Mouse (Mus musculus): ENCODE data around the gene Rxra. TPM values are rescaled to one million over a fixed set of nuclear protein-coding genes. Genes with fewer than 3 reads are reported as not detected.
A peak's percentile ranks its signal among the peaks of the same experiment; 100 is the strongest.

Rxra gene
- polyA plus RNA-seq, 1 experiment, result 107 TPM

- no peak overlapping the region for H3K4me3 ChIP-seq (ENCODE audit: insufficient read depth, low read depth, low read length)
- no peak for TF ChIP-seq POLR2A (IDR thresholded peaks at IDR 0.05; ENCODE audit: low read depth, low read length)
- no peak for TF ChIP-seq CTCF (conservative IDR thresholded peaks at IDR 0.05; ENCODE audit: insufficient read depth, insufficient read length, low read depth, low read length)
- no peaks in the 10 kb centered on the region for H3K4me1 ChIP-seq (ENCODE audit: control insufficient read depth, insufficient read depth, low read length)
- no peaks in the 10 kb centered on the region for H3K36me3 ChIP-seq (ENCODE audit: control insufficient read depth, insufficient read depth, low read length)
- no peaks in the 10 kb centered on the region for H3K27me3 ChIP-seq (replicated peaks; ENCODE audit: control insufficient read depth, insufficient read depth, low read length)
- WGBS, result 73% methylated on average over 9 of the region's 9 CpGs
- H3K27ac ChIP-seq (ENCODE audit: insufficient read depth, low read depth, low read length), result no peak overlapping the region
- no peak for DNase-seq
Observed at GRCm38 (mm10) chr2:27779291-27779866, 103.1 kb downstream of the Rxra start.

- 92% methylated on average over 7 of the region's 7 CpGs for WGBS
- TF ChIP-seq POLR2A (IDR thresholded peaks at IDR 0.05; ENCODE audit: low read depth, low read length) (no peak), CTCF (conservative IDR thresholded peaks at IDR 0.05; ENCODE audit: insufficient read depth, insufficient read length, low read depth, low read length) (no peak)
- H3K27me3 ChIP-seq (replicated peaks; ENCODE audit: control insufficient read depth, insufficient read depth, low read length), result no peaks in the 10 kb centered on the region
- no peak overlapping the region for H3K4me3 ChIP-seq (ENCODE audit: insufficient read depth, low read depth, low read length)
- no peaks in the 10 kb centered on the region for H3K36me3 ChIP-seq (ENCODE audit: control insufficient read depth, insufficient read depth, low read length)
- no peak overlapping the region for H3K27ac ChIP-seq (ENCODE audit: insufficient read depth, low read depth, low read length)
- no peak for DNase-seq
- no peaks in the 10 kb centered on the region for H3K4me1 ChIP-seq (ENCODE audit: control insufficient read depth, insufficient read depth, low read length)
Observed at GRCm38 (mm10) chr2:27780162-27780561, 103.9 kb downstream of the Rxra start.

DNA sequence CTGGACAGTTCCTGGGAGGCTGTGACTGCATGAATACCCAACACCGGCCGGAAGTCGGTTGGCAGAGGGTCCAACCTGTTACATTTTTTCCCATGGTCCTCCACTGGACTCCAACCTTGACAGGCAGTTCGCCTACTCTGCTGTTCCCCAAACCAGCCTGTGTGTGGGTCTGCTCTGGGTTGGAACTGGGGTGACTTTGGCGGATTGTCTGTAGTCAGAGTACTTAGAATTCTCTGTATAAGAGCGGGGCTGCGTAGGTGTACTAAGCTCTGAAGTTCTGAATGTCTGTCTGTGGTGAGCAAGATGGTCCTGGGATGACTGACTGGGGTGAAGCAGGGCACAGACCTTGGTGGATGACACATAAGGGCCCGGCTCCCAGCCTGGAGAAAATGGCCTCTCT is 109.1 kb downstream of the Rxra start:
- H3K36me3 ChIP-seq (ENCODE audit: control insufficient read depth, insufficient read depth, low read length), result no peaks in the 10 kb centered on the region
- H3K27ac ChIP-seq (ENCODE audit: insufficient read depth, low read depth, low read length), result no peak overlapping the region
- no peaks in the 10 kb centered on the region for H3K27me3 ChIP-seq (replicated peaks; ENCODE audit: control insufficient read depth, insufficient read depth, low read length)
- no peak for TF ChIP-seq CTCF (conservative IDR thresholded peaks at IDR 0.05; ENCODE audit: insufficient read depth, insufficient read length, low read depth, low read length)
- no peak for TF ChIP-seq POLR2A (IDR thresholded peaks at IDR 0.05; ENCODE audit: low read depth, low read length)
- no peak overlapping the region for H3K4me3 ChIP-seq (ENCODE audit: insufficient read depth, low read depth, low read length)
- 90% methylated on average over 8 of the region's 8 CpGs for WGBS
- no peak for DNase-seq
- no peaks in the 10 kb centered on the region for H3K4me1 ChIP-seq (ENCODE audit: control insufficient read depth, insufficient read depth, low read length)

DNA sequence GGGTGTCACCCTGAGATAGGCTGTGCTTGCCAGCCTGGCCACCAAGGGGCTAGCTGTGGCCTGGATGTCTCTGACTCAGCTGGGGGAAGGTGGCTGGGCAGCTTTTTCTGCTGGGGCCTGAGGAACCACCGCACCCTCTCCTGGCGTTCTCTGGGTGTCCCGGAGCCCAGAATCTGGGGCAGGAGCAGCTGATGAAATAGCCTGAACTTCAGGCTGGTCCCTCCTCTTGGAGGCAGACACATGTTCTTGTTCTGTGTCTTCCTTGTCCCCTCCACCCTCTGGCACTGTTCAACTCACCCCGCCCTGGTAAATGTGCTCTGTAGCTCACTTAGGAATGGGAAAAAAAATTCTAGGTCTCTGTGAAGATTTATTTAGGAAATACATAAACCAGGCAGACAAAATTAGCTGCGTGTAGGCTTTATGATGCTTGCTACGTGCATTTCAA is 109.8 kb downstream of the Rxra start:
- Histone ChIP-seq H3K4me3 (ENCODE audit: insufficient read depth, low read depth, low read length) (no peak overlapping the region), H3K27me3 (replicated peaks; ENCODE audit: control insufficient read depth, insufficient read depth, low read length) (no peaks in the 10 kb centered on the region), H3K36me3 (ENCODE audit: control insufficient read depth, insufficient read depth, low read length) (no peaks in the 10 kb centered on the region), H3K27ac (ENCODE audit: insufficient read depth, low read depth, low read length) (no peak overlapping the region), H3K4me1 (ENCODE audit: control insufficient read depth, insufficient read depth, low read length) (no peaks in the 10 kb centered on the region)
- TF ChIP-seq CTCF (conservative IDR thresholded peaks at IDR 0.05; ENCODE audit: insufficient read depth, insufficient read length, low read depth, low read length), result no peak
- TF ChIP-seq POLR2A (IDR thresholded peaks at IDR 0.05; ENCODE audit: low read depth, low read length), result no peak
- DNase-seq, result no peak
- 83% methylated on average over 6 of the region's 6 CpGs for WGBS

GRCm38 (mm10) chr2:27791571-27791970 is 115.3 kb downstream of the Rxra start:
- no peak for DNase-seq
- Histone ChIP-seq H3K27me3 (replicated peaks; ENCODE audit: control insufficient read depth, insufficient read depth, low read length) (no peaks in the 10 kb centered on the region), H3K27ac (ENCODE audit: insufficient read depth, low read depth, low read length) (no peak overlapping the region), H3K4me3 (ENCODE audit: insufficient read depth, low read depth, low read length) (no peak overlapping the region), H3K4me1 (ENCODE audit: control insufficient read depth, insufficient read depth, low read length) (no peaks in the 10 kb centered on the region), H3K36me3 (ENCODE audit: control insufficient read depth, insufficient read depth, low read length) (no peaks in the 10 kb centered on the region)
- WGBS, result 84% methylated on average over 4 of the region's 4 CpGs
- TF ChIP-seq POLR2A (IDR thresholded peaks at IDR 0.05; ENCODE audit: low read depth, low read length) (no peak), CTCF (conservative IDR thresholded peaks at IDR 0.05; ENCODE audit: insufficient read depth, insufficient read length, low read depth, low read length) (no peak)

DNA sequence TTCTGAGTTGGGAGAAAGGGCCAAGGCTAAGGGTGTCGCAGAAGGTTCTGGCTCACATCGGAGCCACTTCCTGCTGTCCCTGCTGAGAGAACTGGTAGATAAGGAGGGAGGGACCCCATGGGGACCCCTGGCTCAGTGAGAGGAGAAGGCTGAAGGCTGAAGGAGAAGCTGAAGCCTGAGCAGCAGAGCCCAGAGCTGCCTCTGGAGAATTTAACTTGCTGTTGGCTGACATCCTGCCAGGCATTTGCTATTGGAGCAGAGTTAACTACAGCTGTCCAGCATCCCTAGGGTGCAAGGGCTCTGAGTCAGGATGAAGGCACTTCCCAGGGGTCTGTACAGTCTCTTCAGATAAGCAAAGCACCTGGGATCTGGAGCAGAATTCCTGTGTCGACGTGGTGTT is 122.8 kb downstream of the Rxra start:
- Histone ChIP-seq H3K36me3 (ENCODE audit: control insufficient read depth, insufficient read depth, low read length) (no peaks in the 10 kb centered on the region), H3K4me1 (ENCODE audit: control insufficient read depth, insufficient read depth, low read length) (no peaks in the 10 kb centered on the region), H3K27me3 (replicated peaks; ENCODE audit: control insufficient read depth, insufficient read depth, low read length) (no peaks in the 10 kb centered on the region), H3K4me3 (ENCODE audit: insufficient read depth, low read depth, low read length) (no peak overlapping the region), H3K27ac (ENCODE audit: insufficient read depth, low read depth, low read length) (peak overlapping the region; percentile 27; the same call in 1 of the 2 replicates)
- TF ChIP-seq POLR2A (IDR thresholded peaks at IDR 0.05; ENCODE audit: low read depth, low read length) (no peak), CTCF (conservative IDR thresholded peaks at IDR 0.05; ENCODE audit: insufficient read depth, insufficient read length, low read depth, low read length) (no peak)
- 76% methylated on average over 4 of the region's 4 CpGs for WGBS
- DNase-seq, result peak; percentile 32

DNA sequence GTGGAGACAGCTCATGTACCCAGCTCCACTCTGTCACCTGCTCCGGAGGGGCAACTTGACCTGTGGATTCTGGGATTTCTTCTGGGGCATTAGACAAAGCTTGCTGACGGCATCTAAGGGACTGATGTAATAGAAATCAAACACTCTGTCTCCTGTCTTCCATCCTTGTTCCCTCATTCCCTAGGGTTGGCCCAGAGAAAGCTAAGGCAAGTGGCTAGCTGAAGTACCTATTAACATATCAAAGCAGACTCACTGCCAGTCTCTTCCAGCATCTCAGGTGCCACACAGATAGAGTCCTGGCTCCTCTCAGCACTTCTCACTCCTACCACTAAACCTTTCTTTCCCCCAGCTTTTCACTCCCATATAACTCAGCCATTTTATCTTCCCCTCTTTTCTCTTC is 124.8 kb downstream of the Rxra start:
- Histone ChIP-seq H3K4me1 (ENCODE audit: control insufficient read depth, insufficient read depth, low read length) (no peaks in the 10 kb centered on the region), H3K27ac (ENCODE audit: insufficient read depth, low read depth, low read length) (no peak overlapping the region), H3K36me3 (ENCODE audit: control insufficient read depth, insufficient read depth, low read length) (no peaks in the 10 kb centered on the region), H3K27me3 (replicated peaks; ENCODE audit: control insufficient read depth, insufficient read depth, low read length) (no peaks in the 10 kb centered on the region), H3K4me3 (ENCODE audit: insufficient read depth, low read depth, low read length) (no peak overlapping the region)
- TF ChIP-seq POLR2A (IDR thresholded peaks at IDR 0.05; ENCODE audit: low read depth, low read length) (no peak), CTCF (conservative IDR thresholded peaks at IDR 0.05; ENCODE audit: insufficient read depth, insufficient read length, low read depth, low read length) (no peak)
- DNase-seq, result no peak
- WGBS, result 92% methylated on average over 2 of the region's 2 CpGs

Data from kidney, adult 2 months (tissue).